Mouse (Mus musculus) ES-Bruce4 (cell line): ENCODE data around the gene Apbb2.

Experiments
- CTCF ChIP-seq: IDR thresholded peaks from one replicate; pipeline ENCODE4 v1.8.1; 2011; ENCODE audit warnings: low read depth, low read length
- EP300 ChIP-seq: IDR thresholded peaks from 2 replicates; pipeline ENCODE4 v1.6.1; 2011; ENCODE audit warnings: low read depth, low read length; ENCODE audit not compliant: insufficient read depth
- POLR2A ChIP-seq: IDR thresholded peaks from one replicate; pipeline ENCODE4 v1.8.1; 2011; ENCODE audit warnings: low read length; ENCODE audit not compliant: insufficient read depth

DNA sequence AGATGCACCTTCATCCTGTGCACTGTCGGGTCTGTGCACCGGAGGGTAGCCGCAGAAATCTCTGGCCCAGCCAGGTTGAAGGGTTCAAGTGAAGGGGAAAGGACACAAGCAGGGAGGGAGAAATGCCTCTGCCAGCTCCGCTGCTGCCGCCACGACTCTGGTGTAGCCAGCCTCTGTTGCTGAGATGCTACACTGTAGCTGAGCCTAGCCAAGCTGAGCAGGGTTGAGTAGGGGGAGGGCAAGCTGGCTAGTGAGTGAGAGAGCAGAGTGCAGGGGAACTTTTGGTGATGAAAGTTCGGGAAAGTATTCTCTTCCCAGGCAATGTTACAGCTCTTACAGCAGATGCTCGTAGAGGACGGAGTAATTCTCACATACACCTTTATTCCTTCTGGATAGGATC, 66.3 kb downstream of the Apbb2 start:
- TF ChIP-seq POLR2A, result no peak
- no peak for TF ChIP-seq EP300
- TF ChIP-seq CTCF, result no peak
